ENCODE assay signal across 26 mouse cellular contexts in genomic region chr10:66950441-66950840, GRCm38 (mm10).
DNase-seq lines count a peak whose midpoint lies in the region; ATAC-seq and TF ChIP-seq lines count a peak whose summit lies in the region.
"Had no signal": no experiment of that assay in that cellular context is flagged by ENCODE, and none has a peak within 500 bp of the region (broad histone marks: within the 10 kb centered on the region; RNA-seq: fewer than 3 reads in every experiment).

No protein-coding gene starts in this region.

- no peak overlapping the region for H3K4me3 ChIP-seq in bone marrow macrophage, adult 2 months (ENCODE audit: insufficient read depth, low read length)
- H3K4me3 ChIP-seq in macrophage (ENCODE audit: inconsistent target), result no peak overlapping the region
- H3K4me3 ChIP-seq: embryonic facial prominence, embryonic 13.5 days; embryonic facial prominence, embryonic 15.5 days; erythroblast, embryonic 14.5 days; forebrain, embryonic 10.5 days; forebrain, embryonic 12.5 days had no signal

- peaks cover 31% of the 10 kb centered on the region for H3K4me1 ChIP-seq in bone marrow macrophage, adult 2 months (ENCODE audit: control insufficient read depth, insufficient read depth, low read length)
- H3K4me1 ChIP-seq: forebrain, embryonic 12.5 days had no signal

- H3K79me2 ChIP-seq in macrophage (ENCODE audit: inconsistent target), result no peaks in the 10 kb centered on the region

- H3K36me3 ChIP-seq in macrophage (ENCODE audit: inconsistent target), result no peaks in the 10 kb centered on the region
- H3K36me3 ChIP-seq: embryonic facial prominence, embryonic 13.5 days; embryonic facial prominence, embryonic 15.5 days; forebrain, embryonic 10.5 days; forebrain, embryonic 12.5 days; G1E had no signal

- peak overlapping the region; percentile 14 for H3K27ac ChIP-seq in bone marrow macrophage, adult 2 months (ENCODE audit: insufficient read depth, low read depth, low read length)
- H3K27ac ChIP-seq in macrophage, result peak overlapping the region; percentile 61
- H3K27ac ChIP-seq: embryonic facial prominence, embryonic 13.5 days; embryonic facial prominence, embryonic 15.5 days; forebrain, embryonic 10.5 days; forebrain, embryonic 12.5 days had no signal

- ATAC-seq in frontal cortex, adult (ENCODE audit: low TSS enrichment), result peak; percentile 41; the same call in 1 of the 2 replicates
- ATAC-seq: forebrain, embryonic 14.5 days; forebrain, embryonic 16.5 days; Patski had no signal

- 54% methylated on average over 4 of the region's 4 CpGs for WGBS in macrophage (ENCODE audit: missing documents)

- no peak for TF ChIP-seq POLR2A in bone marrow macrophage, adult 2 months (IDR thresholded peaks at IDR 0.05; ENCODE audit: borderline replicate concordance, low read depth, low read length)

- no peak for DNase-seq in frontal cortex, postnatal 14 days (ENCODE audit: low spot score in 2 of 2)
- DNase-seq in A20 (ENCODE audit: low read depth, low spot score), result peak; percentile 34
- no peak for DNase-seq in urinary bladder, postnatal 4 days (ENCODE audit: low spot score in 2 of 2)
- no peak for DNase-seq in cerebellum, postnatal 14 days
- DNase-seq in kidney, adult 18-20 months, result no peak
- DNase-seq: adrenal gland, adult 2 months; adrenal gland, postnatal 10 days; adrenal gland, postnatal 25 days; cerebellum, adult 11 months; cerebellum, adult 2 months; cerebellum, adult 9-10 months; cerebellum, postnatal 10 days; cerebellum, postnatal 36 days; embryo, embryonic 11 days had no signal

- no peak for TF ChIP-seq CTCF in bone marrow macrophage, adult 2 months (IDR thresholded peaks at IDR 0.05; ENCODE audit: low read depth, low read length)
